Mouse (Mus musculus) leukemia stem cell, adult 10-12 weeks (primary cell): ENCODE measurements around the gene Gm10762. TPM values are rescaled to one million over a fixed set of nuclear protein-coding genes. Genes with fewer than 3 reads are reported as not detected.

Experiments
- polyA plus RNA-seq: library from polyadenylated mRNA; stranded (reverse); fragments of >175 nt; gene quantifications from 2 replicates; pipeline ENCODE4 v1.2.3, GENCODE M21; 2012; ENCODE audit warnings: low replicate concordance

Gm10762 gene
- 4.6 and 5.4 TPM in 2 replicates for polyA plus RNA-seq

GRCm38 (mm10) chr2:128967661-128968441 lies at the start of gene Gm10762:
TSS of gene Gm10762 (minus strand) at chr2:128967725.

GRCm38 (mm10) chr2:128966641-128967580 lies 614 bp downstream of the Gm10762 start, which contains the start of gene Zc3h6:
TSS of gene Zc3h6 (plus strand) at chr2:128967402.

DNA sequence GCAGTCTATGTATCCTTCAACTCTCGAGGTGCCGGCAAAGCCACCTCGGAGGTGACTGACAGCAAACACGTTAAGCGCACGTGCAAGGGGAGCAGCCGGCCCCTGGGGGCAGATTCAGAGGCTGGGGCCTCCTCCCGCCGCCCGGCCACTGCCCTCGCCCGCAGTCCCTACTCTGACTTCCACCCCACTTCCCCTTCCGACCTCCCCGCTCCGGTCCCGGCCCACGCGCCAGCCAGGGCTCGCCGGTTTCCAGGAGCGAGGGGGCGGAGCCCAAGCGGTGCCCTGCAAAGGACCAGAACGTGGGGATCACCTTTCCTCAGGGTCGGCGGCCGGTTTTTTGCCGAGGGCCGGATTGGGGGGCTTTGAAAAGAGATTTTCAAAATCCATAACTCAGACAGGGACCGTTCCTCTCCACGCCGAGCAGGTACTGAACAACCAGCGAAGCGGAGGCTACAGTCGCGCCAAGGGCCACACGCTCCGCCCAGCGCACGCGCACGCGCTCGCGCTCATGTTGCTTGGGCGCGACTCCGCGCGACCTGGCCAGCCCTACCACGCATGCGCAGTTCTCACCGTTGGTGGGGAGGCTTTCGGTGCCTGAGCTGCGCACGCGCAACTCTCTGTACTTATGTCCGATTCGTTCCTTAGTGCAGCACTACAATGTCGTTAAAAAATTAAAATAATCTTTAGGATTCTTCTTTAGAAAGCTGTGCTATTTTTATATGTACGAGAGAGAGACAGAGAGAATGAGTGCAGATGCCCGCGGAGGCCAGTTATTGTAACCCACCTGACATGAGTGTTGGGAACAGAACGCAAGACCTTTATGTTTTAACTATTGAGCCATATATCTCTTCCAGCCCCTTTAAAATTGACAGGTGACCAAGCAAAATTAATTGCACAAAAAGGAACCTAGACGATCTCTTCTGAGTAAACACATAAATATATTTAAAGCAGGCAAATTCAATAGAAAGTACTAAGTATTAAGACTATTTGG lies 23.7 kb downstream of the Gm10762 start, which contains the start of gene Zc3h8:
Zc3h8 (minus strand) TSS at position 540 of the 991 bp plus-strand sequence.

Other genes with a start within 250 kb of the Gm10762 start
- 1.9 and 3.7 TPM in 2 replicates for gene Tmem87b, start 149.6 kb downstream of the Gm10762 start, polyA plus RNA-seq
- gene Fbln7, start 104.7 kb downstream of the Gm10762 start, polyA plus RNA-seq: not detected in 2 replicates
- 0.28 TPM in 1 of 2 replicates, not detected in the other for gene Zc3h8, start 23.6 kb downstream of the Gm10762 start, polyA plus RNA-seq
- gene Zc3h6, start 323 bp downstream of the Gm10762 start, polyA plus RNA-seq: 6.3 and 8.7 TPM in 2 replicates
- gene Vinac1, start 80.4 kb upstream of the Gm10762 start, polyA plus RNA-seq: not detected in 2 replicates
- gene Ttl, start 98.2 kb upstream of the Gm10762 start, polyA plus RNA-seq: 0.56 and 0.69 TPM in 2 replicates
- gene Polr1b, start 133.3 kb upstream of the Gm10762 start, polyA plus RNA-seq: 14.1 and 21.1 TPM in 2 replicates
- gene Chchd5, start 162.0 kb upstream of the Gm10762 start, polyA plus RNA-seq: 0.74 and 12.8 TPM in 2 replicates
- gene Slc20a1, start 231.0 kb upstream of the Gm10762 start, polyA plus RNA-seq: 49.9 and 52.8 TPM in 2 replicates